Mouse (Mus musculus) heart, postnatal 4 days (tissue): ENCODE results near the gene Ppp1r12b. TPM values are rescaled to one million over a fixed set of nuclear protein-coding genes. Genes with fewer than 3 reads are reported as not detected.

Experiments used
- DNase-seq: peaks from one replicate; pipeline ENCODE4 v3.0.0; 2021
- microRNA-seq, 2 experiments: library from miRNA; unstranded; fragments of <30 nt; microRNA quantifications; one replicate each; pipeline ENCODE4 v1.2.0; 2021 to 2022
- total RNA-seq, 2 experiments: library from RNA; stranded (reverse); gene quantifications; 2 replicates each; pipeline ENCODE4 v1.2.3; 2021

The Ppp1r12b gene
- total RNA-seq, 2 experiments from 2014 or later, result 118 to 124 TPM

GRCm38 (mm10) chr1:134714166-134714565, 241.6 kb downstream of the Ppp1r12b start:
- DNase-seq, result no peak

DNA sequence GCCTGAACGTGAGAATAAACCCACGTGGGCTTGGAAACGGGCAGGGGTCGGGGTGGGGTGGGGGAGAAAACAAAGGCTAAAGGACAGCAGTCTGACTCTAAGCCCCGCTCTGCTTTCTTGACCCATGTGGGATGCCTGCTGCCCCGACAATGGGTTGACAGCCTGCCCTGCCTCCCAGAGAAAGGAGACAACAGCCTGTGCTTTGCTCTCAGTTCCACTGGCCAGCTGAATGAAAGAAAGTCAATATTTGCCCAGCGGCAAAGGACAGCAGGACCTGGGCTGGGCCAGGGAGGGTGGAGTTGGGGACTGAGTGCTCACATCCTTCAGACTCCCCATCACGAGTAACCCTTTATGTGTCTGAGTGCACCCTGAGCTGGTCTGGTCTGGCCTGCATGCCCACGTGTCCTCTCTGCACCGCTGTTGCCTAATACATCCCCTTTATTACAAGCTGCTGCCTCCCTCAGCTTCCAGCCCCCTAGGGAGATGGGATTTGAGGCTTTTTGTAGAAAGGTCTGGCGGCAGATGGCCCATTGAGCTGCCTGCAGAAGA, 242.2 kb downstream of the Ppp1r12b start:
- no peak for DNase-seq

GRCm38 (mm10) chr1:134712781-134713299, 242.9 kb downstream of the Ppp1r12b start:
- no peak for DNase-seq

- DNase-seq, result no peak
Measured at GRCm38 (mm10) chr1:134711653-134712052, 244.1 kb downstream of the Ppp1r12b start.

DNA sequence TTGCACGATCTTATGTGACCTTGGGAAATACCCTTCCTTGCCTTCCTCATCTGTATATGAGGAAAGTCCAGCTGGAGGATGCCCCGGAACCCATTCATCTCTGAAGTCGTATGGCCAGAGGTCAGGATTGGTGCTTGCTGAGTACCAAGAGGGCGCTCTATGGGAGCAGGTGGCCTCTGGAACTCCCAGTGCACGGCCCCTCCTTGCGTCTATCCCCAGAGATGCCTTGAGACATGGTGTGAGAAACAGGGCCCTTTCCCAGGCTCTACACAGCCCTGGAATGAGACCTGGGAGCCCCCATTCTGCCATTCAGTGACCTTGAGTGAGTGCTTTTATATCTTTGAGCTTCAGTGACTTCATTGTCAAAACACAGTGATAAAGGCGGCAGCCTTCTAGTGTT, 244.7 kb downstream of the Ppp1r12b start:
- DNase-seq, result no peak

GRCm38 (mm10) chr1:134709411-134710306, 246.1 kb downstream of the Ppp1r12b start:
- DNase-seq, result no peak

DNA sequence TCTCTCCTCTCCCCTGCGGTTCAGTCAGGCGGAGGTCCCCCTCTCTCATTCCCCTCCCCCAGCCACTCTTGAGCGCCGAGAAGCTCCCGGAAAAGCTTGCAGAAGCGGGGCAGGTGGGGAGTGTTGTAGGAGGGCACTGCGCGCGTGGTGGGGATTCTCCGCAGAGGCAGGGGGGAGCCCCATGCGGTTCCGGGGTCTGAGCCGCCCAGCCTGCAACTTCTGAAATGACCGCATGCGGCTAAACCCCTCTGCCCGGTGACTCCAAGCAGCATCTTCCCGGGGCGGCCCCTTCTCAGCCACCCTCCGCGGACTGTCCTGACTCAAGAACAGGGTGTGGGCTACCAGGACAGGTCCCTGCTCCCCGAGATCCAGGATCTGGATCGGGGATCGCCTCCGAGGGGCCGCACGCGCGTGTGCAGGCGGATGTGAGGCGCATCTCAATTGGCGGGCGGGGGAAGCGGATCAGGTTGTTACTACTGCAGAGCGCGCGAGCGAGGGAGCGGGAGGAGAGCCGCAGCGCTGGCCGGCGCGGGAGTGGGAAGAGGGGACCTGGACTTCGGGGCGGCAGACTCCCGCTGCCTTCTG, 246.8 kb downstream of the Ppp1r12b start:
- peak; percentile 25 for DNase-seq

- DNase-seq, result no peak
Measured at GRCm38 (mm10) chr1:134708274-134708673, 247.5 kb downstream of the Ppp1r12b start.

DNA sequence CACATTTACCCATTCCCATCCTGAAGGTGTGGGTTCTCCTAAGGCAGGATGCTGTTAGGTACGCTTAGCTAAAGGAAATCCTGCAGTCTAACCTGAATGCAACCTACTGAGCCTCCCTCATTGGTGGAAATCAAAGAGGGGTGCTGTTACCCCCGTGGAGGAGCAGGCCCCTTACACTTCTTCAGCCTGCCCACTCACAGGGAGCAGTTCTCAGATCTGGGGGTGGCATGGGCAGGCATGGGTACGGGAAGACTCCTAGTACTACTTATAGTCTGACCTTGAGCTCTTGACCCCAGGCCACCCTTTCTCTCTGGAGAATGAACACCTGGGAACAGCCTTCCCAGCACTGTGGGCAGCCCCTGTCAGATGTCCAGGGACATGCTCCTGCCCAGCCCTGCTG, 248.2 kb downstream of the Ppp1r12b start:
- no peak for DNase-seq

DNA sequence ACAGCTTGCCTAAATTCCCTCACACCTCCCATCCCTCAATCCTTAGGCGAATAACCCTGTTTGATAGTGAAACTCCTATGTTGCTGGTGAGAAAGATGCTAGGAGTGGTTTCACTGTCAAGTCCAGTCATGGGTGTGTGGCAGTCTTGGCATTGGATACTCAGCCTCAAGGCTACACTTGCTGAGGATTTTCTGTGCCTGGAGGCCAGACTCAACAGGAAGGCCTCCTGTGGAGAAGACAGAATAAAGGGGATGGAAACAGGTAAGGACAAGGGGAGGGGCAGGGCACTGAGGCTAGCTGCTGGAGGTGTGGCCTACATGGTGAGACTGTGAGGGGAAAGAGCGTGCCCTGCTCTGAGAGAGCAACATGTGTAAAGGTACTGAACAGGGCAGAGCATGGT, 249.2 kb downstream of the Ppp1r12b start:
- DNase-seq, result no peak

Small RNAs within 50 kb of the gene (microRNA-seq; reads per million reads assigned to microRNA genes)
- 0 reads per million in 2 experiments for gene Gm22232

Other genes starting within 250 kb of the Ppp1r12b start
- gene Ube2t, start 6.6 kb upstream of the Ppp1r12b start, total RNA-seq, result 10 to 100 TPM; 22.6 to 24.2 TPM
- gene Lgr6, start 149.3 kb upstream of the Ppp1r12b start, total RNA-seq, result 1 to 10 TPM; 8.6 to 9.4 TPM
- gene Ptpn7, start 176.8 kb upstream of the Ppp1r12b start, total RNA-seq, result under 1 TPM; 0.47 to 0.52 TPM
- gene Arl8a, start 190.9 kb upstream of the Ppp1r12b start, total RNA-seq, result 10 to 100 TPM; 33.5 to 36.8 TPM
- under 1 TPM in 1 of 2 experiments, not detected in 1; 0.18 TPM for gene Gpr37l1, start 211.7 kb upstream of the Ppp1r12b start, total RNA-seq